Mouse (Mus musculus): ENCODE data around the gene Egln1. TPM values are rescaled to one million over a fixed set of nuclear protein-coding genes. Genes with fewer than 3 reads are reported as not detected.
A peak's percentile ranks its signal among the peaks of the same experiment; 100 is the strongest.

Egln1 gene
- polyA plus RNA-seq, 1 experiment from 2014 or later = 21.7 TPM

DNA sequence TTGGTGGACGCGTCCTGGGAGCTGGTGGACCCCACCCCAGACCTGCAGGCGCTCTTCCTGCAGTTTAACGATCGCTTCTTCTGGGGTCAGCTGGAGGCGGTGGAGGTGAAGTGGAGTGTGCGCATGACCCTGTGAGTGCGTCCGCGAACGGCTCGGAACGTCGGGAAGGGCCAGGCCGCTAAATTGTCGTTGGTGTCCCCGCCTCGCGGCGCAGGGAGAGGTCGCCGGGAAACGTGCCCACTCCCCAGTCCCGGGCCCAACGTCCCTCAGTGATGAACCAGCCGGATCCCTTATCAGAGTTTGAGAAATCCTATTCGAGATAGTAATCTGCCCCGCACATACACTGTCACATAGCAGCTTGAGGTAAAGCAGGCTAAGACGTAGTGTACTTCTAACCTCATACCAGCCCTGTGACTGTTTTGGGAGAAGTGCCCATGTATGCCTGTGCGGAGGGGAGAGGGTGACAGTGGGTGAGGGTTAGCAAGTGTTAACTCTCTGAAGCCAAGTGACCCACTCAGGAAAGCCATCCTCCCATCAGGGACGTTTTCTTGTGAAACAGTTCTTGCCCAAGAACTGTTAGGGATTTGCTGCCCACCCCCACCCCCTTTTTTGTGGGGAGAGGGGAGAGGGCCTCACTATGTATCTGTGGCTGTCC, 50.7 kb downstream of the Egln1 start:
- Histone ChIP-seq H3K36me3 (ENCODE audit: inconsistent target) (peaks cover 49% of the 10 kb centered on the region), H3K79me2 (ENCODE audit: inconsistent target) (peaks cover 87% of the 10 kb centered on the region), H3K4me3 (ENCODE audit: inconsistent target) (peak overlapping the region; percentile 56), H3K27ac (peak overlapping the region; percentile 17; the same call in 1 of the 2 replicates)
- WGBS (ENCODE audit: missing documents) = 2% methylated on average over 31 of the region's 31 CpGs

DNA sequence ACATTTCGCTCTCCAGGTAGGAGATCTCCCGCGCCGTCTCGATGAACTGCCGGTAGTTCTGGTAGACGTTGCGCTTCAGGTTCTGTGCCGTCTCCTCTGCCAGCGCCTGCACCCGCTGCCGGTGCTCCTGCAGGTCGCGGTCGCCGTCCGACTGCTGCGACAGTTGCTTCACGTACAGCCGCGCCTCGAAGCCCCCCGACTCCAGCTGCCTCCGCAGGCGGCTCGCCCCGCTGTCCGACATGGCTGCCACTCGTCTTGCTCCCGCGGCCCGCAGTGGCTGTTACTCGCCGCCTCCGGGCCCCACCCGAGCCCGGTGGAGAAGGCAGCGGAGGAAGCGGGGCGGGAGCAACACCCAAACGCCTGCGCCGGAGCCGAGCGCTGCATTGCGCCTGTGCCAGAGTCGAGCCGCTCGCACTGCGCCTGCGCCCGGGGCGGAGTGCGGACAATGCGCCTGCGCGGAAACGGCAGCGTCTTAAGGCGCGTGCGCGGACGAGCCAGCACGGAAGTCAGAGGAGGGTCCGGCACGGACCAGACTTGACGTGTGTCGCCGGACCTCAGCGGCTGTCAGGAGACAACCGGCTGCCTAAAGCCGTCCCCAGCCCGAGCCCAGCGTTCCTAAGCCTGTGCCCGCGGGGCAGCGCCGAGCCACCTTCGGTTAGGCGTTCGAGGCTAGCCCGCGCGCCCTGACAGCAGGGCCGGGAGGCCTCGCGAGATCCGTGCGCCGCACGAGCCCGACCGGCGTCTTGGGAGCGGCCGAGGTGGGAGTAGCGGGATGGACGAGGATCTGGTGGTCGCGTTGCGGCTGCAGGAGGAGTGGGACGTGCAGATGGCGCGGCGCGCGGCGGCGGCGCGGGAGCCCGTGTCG, 51.5 kb downstream of the Egln1 start, which contains the start of the genes Exoc8 and Sprtn:
TSS of gene Exoc8 (minus strand) at position 320 of the 865 bp plus-strand sequence.
TSS of gene Sprtn (plus strand) at position 501 of the 865 bp plus-strand sequence.
- under 1% methylated on average over 94 of the region's 114 CpGs for WGBS (ENCODE audit: missing documents)
- Histone ChIP-seq H3K36me3 (ENCODE audit: inconsistent target) (peaks cover 44% of the 10 kb centered on the region), H3K79me2 (ENCODE audit: inconsistent target) (peaks cover 87% of the 10 kb centered on the region), H3K4me3 (ENCODE audit: inconsistent target) (peak within 1 kb of the TSS; percentile 56), H3K27ac (peak within 1 kb of the TSS; percentile 17; the same call in 1 of the 2 replicates)

DNA sequence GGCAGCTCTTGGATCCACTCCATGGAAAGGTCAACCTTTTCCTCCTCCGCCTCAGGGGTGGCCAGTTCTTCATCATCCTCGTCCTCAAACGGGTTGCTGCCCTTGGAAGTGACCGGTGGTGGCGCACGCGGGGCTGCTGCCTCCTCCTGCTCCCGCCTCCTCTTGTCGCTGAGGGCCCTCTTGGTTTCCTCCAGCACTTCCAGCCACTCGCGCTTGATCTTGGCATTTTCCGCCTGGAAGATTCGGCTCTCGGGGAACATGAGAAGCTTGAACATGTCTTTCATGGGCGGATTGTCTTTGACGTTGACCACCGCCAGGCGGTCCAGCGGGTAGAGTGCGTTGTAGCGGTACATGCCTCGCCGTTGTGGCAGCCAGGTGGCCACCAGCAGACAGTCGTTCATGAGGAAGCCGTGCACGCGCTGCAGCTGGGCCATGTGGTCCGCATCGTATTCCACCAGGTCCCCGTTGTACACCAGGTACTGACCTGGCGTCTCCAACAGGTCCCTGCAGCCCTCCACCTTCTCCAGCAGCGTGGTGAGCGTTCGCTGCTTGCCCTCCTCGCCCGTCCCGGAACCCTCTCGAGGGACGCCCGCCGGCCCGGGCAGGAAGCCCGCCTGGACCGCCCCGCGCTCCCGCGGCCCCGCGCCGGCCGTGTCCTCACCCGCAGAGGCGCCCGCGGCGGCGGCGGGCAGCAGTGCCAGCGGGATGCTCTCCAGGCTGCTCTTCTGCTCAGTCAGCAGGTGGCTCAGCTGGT, 52.3 kb downstream of the Egln1 start:
- peaks cover 36% of the 10 kb centered on the region for H3K36me3 ChIP-seq (ENCODE audit: inconsistent target)

GRCm38 (mm10) chr8:124896010-124896631, 53.0 kb downstream of the Egln1 start:
- H3K36me3 ChIP-seq (ENCODE audit: inconsistent target) = peaks cover 35% of the 10 kb centered on the region

More for the DNA sequence above, 52.3 kb downstream of the Egln1 start:
- peaks cover 79% of the 10 kb centered on the region for H3K79me2 ChIP-seq (ENCODE audit: inconsistent target)
- 1% methylated on average over 53 of the region's 60 CpGs for WGBS (ENCODE audit: missing documents)
- H3K4me3 ChIP-seq (ENCODE audit: inconsistent target) = peak overlapping the region; percentile 45
- H3K27ac ChIP-seq = no peak overlapping the region

DNA sequence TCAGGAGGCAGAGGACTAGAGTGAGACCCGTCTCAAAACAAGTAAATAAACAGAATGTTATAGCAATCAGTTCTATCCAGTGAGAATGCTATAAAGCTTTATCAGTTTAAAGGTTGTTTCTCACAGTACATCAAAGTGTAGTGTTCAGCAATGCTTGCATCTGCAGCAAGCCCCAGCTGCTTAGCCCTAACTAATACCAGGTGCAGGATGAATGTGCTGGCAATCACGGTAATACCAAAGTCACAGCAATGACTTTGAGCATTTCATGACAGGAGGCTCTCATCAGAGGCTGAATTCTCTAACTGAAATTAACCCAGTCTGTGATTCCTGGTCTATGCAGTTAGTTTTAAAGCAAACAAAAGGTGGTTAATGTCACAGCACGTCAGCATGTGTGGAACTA, 56.5 kb downstream of the Egln1 start:
- Histone ChIP-seq H3K36me3 (ENCODE audit: inconsistent target) (peaks cover 33% of the 10 kb centered on the region), H3K4me3 (ENCODE audit: inconsistent target) (no peak overlapping the region), H3K27ac (no peak overlapping the region), H3K79me2 (ENCODE audit: inconsistent target) (peaks cover 44% of the 10 kb centered on the region)
- 89% methylated on average over 3 of the region's 3 CpGs for WGBS (ENCODE audit: missing documents)

More at GRCm38 (mm10) chr8:124896010-124896631, 53.0 kb downstream of the Egln1 start:
- peak overlapping the region; percentile 45; the same call in 1 of the 2 replicates for H3K4me3 ChIP-seq (ENCODE audit: inconsistent target)
- H3K79me2 ChIP-seq (ENCODE audit: inconsistent target) = peaks cover 74% of the 10 kb centered on the region
- 89% methylated on average over 26 of the region's 26 CpGs for WGBS (ENCODE audit: missing documents)
- no peak overlapping the region for H3K27ac ChIP-seq

DNA sequence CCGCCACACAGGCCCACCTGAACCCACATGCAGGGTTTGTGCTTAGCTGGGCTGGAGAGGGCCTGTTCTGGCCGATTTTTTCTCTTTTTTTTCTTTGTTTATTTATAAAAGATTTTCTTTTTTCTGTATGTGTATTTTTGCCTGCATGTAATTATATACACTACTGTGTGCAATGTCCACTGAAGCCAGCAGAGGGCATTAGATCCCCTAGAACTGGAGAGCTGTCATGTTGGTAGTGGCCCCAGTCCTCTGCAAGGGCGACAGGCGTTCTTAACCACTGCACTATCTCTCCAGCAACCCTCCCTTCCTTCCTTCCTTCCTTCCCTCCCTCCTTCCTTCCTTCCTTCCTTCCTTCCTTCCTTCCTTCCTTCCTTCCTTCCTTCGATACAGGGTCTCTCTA, 60.7 kb downstream of the Egln1 start:
- H3K36me3 ChIP-seq (ENCODE audit: inconsistent target) = peaks cover 61% of the 10 kb centered on the region
- H3K79me2 ChIP-seq (ENCODE audit: inconsistent target) = peaks cover 8% of the 10 kb centered on the region; the same call in 1 of the 2 replicates

DNA sequence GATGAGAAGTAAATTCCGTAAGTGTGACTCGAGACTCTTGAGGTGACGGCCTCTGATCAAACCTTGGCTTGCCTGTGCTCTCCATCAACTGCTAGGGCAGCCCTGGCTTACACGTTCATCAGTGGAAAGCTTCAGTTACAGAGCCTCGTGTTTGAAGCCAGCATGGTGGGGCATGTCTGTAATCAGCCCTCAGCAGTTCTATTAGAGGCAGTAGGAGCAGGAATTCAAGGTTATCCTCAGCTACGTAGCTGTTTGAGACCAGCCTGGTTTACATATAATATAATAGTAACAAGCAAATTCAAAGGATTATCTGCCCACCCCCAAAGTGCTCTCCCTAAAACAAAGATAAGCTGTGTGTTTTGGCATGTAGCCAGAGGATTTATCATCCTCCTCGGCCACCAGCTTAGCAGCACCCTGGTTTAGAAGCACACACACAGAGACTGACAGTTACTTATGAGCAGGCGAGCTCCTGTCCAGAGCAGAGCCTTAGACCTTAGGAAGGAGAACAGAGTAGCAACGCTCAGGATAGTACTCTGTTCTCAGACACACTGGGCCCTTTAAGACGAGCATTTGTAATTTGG, 70.1 kb downstream of the Egln1 start:
- H3K79me2 ChIP-seq (ENCODE audit: inconsistent target) = no peaks in the 10 kb centered on the region
- WGBS (ENCODE audit: missing documents) = 92% methylated on average over 10 of the region's 10 CpGs
- H3K27ac ChIP-seq = no peak overlapping the region
- H3K36me3 ChIP-seq (ENCODE audit: inconsistent target) = peaks cover 79% of the 10 kb centered on the region
- H3K4me3 ChIP-seq (ENCODE audit: inconsistent target) = no peak overlapping the region

More for the DNA sequence above, 60.7 kb downstream of the Egln1 start:
- WGBS (ENCODE audit: missing documents) = 93% methylated on average over 4 of the region's 5 CpGs
- no peak overlapping the region for H3K4me3 ChIP-seq (ENCODE audit: inconsistent target)
- no peak overlapping the region for H3K27ac ChIP-seq

DNA sequence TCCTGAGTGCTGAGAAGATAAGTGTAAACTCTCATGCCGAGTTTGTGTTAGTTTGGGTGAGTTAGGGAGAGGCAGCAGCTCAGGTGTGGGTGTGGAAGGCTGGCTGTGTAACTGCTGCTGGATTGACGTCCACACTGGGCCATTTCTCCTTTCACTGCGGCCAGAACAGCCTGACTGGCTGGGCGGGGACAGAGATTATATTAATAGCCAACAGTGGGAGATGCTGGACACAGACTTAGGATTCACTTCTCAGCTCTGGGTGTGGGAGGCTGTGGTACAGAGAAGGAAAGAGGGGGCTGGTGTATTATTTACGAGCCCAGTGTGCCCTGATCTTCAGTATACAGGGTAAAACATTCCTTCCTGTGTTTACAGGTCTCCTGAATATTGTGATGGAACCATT, 71.0 kb downstream of the Egln1 start:
- Histone ChIP-seq H3K36me3 (ENCODE audit: inconsistent target) (peaks cover 79% of the 10 kb centered on the region), H3K27ac (no peak overlapping the region), H3K79me2 (ENCODE audit: inconsistent target) (no peaks in the 10 kb centered on the region), H3K4me3 (ENCODE audit: inconsistent target) (no peak overlapping the region)
- 94% methylated on average over 5 of the region's 5 CpGs for WGBS (ENCODE audit: missing documents)

DNA sequence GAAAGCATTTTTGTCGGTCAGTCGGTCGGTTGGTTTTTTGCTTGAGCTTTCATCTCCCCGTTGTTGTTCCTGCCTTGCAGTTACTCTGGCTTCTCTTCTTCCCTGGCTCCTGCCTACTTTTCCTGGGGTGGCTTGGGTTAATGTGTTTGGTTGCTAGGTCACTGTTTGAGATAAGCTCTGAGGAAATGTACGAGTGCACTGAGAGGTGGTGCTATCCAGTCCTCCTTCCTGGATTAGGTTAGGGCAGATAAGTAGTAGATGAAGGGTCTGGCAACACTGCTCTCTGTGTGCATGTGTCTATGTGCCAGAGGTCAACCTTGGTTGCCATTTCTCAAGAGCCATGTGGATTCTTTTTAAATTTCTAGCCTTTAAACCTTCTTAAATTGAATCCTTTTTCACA, 76.4 kb downstream of the Egln1 start:
- Histone ChIP-seq H3K4me3 (ENCODE audit: inconsistent target) (no peak overlapping the region), H3K79me2 (ENCODE audit: inconsistent target) (peaks cover 32% of the 10 kb centered on the region), H3K36me3 (ENCODE audit: inconsistent target) (peaks cover 59% of the 10 kb centered on the region), H3K27ac (no peak overlapping the region)
- 90% methylated on average over 5 of the region's 5 CpGs for WGBS (ENCODE audit: missing documents)

- H3K79me2 ChIP-seq (ENCODE audit: inconsistent target) = peaks cover 38% of the 10 kb centered on the region
- H3K4me3 ChIP-seq (ENCODE audit: inconsistent target) = no peak overlapping the region
- 95% methylated on average over 7 of the region's 7 CpGs for WGBS (ENCODE audit: missing documents)
- no peak overlapping the region for H3K27ac ChIP-seq
- peaks cover 53% of the 10 kb centered on the region for H3K36me3 ChIP-seq (ENCODE audit: inconsistent target)
Measured at GRCm38 (mm10) chr8:124872081-124872480, 77.0 kb downstream of the Egln1 start.

GRCm38 (mm10) chr8:124871474-124871873, 77.7 kb downstream of the Egln1 start:
- Histone ChIP-seq H3K79me2 (ENCODE audit: inconsistent target) (peaks cover 44% of the 10 kb centered on the region), H3K27ac (no peak overlapping the region), H3K36me3 (ENCODE audit: inconsistent target) (peaks cover 46% of the 10 kb centered on the region), H3K4me3 (ENCODE audit: inconsistent target) (no peak overlapping the region)
- 90% methylated on average over 7 of the region's 7 CpGs for WGBS (ENCODE audit: missing documents)

DNA sequence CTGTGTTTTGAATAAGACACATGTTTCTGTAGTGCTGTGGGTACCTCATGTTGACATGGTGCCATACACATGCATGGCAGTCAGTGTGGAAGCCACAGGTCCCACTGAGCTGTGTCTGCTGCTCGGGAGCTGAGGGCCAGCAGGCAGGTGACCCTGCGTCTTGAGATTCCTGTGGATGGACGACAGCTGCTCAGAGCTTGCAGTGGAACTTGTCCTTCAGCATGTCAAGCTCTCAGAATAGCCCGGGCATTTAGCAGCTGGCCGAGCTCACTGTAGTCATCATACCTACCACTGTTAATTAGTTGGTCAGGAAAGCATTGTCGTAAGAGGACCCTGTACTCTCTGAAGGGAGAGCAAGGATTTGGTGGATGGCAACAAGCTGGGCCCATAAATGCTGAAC, 79.4 kb downstream of the Egln1 start:
- Histone ChIP-seq H3K36me3 (ENCODE audit: inconsistent target) (peaks cover 40% of the 10 kb centered on the region), H3K4me3 (ENCODE audit: inconsistent target) (no peak overlapping the region), H3K79me2 (ENCODE audit: inconsistent target) (peaks cover 62% of the 10 kb centered on the region), H3K27ac (no peak overlapping the region)
- WGBS (ENCODE audit: missing documents) = 92% methylated on average over 6 of the region's 6 CpGs

DNA sequence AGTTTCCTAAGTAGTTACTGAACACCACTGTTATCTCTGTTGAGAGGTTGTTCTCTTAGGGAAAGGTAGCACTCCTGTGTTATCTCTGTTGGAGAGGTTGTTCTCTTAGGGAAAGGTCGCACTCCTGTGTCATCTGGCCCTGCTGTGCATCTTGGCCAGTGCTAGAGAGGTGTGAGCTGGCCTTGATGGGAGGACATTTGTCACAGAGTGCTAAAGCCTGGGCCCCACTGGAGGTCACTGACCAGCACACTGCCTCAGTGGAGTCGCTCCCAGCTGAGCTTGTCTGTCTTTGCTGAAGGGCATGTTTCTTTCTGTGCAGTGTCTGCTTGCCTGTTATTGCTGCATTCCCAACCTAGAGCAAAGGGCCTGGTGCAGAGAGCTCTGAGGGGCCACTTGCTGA, 82.0 kb downstream of the Egln1 start:
- peaks cover 83% of the 10 kb centered on the region for H3K79me2 ChIP-seq (ENCODE audit: inconsistent target)
- no peak overlapping the region for H3K4me3 ChIP-seq (ENCODE audit: inconsistent target)
- no peak overlapping the region for H3K27ac ChIP-seq
- 92% methylated on average over 2 of the region's 2 CpGs for WGBS (ENCODE audit: missing documents)
- H3K36me3 ChIP-seq (ENCODE audit: inconsistent target) = peaks cover 15% of the 10 kb centered on the region

DNA sequence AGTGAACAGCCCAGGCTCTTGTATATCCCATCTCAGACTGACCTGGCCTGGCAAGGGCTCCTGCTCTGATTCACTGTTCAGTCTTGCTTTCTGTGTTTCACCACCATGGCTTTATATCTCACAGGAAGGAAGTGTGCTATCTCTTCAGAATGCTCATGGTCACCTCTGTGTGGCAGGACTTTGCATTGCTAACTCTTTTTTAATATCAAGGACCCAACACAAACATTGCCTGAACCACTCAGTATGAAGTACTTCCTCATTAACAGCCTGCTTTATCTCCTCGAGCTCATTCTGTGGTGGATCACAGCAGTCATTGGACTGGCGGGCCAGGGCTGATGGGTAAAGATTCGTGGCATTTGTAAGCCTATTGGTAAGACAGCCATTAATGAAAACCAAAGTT, 82.5 kb downstream of the Egln1 start:
- peaks cover 88% of the 10 kb centered on the region for H3K79me2 ChIP-seq (ENCODE audit: inconsistent target)
- H3K4me3 ChIP-seq (ENCODE audit: inconsistent target) = no peak overlapping the region
- WGBS (ENCODE audit: missing documents) = 36% methylated on average over 3 of the region's 3 CpGs
- peaks cover 10% of the 10 kb centered on the region for H3K36me3 ChIP-seq (ENCODE audit: inconsistent target)
- no peak overlapping the region for H3K27ac ChIP-seq
